Mouse (Mus musculus): Measurements from ENCODE around the gene S100a16. TPM values are rescaled to one million over a fixed set of nuclear protein-coding genes. Genes with fewer than 3 reads are reported as not detected.

The S100a16 gene
- polyA plus RNA-seq, 1 experiment, result not detected

DNA sequence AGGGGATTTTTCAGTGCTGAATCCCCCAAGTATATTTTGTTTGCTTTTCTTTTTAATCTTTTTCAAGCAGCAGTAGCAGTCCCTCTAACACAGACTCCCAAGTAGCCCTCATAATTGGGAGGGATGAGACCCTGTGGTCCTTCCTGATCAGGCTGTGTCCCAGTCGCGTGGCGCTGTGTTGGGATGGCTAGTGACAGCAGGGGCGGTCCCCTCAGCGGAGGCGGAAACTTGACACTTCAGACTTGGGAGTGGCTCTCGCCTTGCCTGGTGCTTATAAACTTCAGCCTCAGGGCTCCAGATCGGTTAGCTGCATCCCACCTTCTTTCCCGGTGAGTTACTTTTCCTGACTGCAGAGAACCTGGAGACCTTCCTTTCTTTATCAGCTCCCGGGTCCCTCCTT, 22.4 kb upstream of the S100a16 start:
- TF ChIP-seq CTCF (IDR thresholded peaks at IDR 0.05; ENCODE audit: insufficient read depth, low read depth, low read length) (no peak), POLR2A (IDR thresholded peaks at IDR 0.05; ENCODE audit: insufficient read depth, low read depth, low read length) (no peak)
- peak overlapping the region; percentile 36; the same call in 1 of the 2 replicates for H3K27ac ChIP-seq (ENCODE audit: insufficient read depth, low read depth, low read length)
- H3K4me1 ChIP-seq (ENCODE audit: control insufficient read depth, insufficient read depth, low read length), result peaks cover 15% of the 10 kb centered on the region
- H3K4me3 ChIP-seq (ENCODE audit: insufficient read depth, low read depth, low read length), result peak overlapping the region; percentile 40
- WGBS, result 3% methylated on average over 10 of the region's 10 CpGs

GRCm38 (mm10) chr3:90515242-90515641, 21.8 kb upstream of the S100a16 start:
- WGBS, result 36% methylated on average over 1 of the region's 1 CpGs
- peak overlapping the region; percentile 40 for H3K4me3 ChIP-seq (ENCODE audit: insufficient read depth, low read depth, low read length)
- H3K4me1 ChIP-seq (ENCODE audit: control insufficient read depth, insufficient read depth, low read length), result peaks cover 15% of the 10 kb centered on the region
- TF ChIP-seq POLR2A (IDR thresholded peaks at IDR 0.05; ENCODE audit: insufficient read depth, low read depth, low read length) (no peak), CTCF (IDR thresholded peaks at IDR 0.05; ENCODE audit: insufficient read depth, low read depth, low read length) (no peak)
- peak overlapping the region; percentile 36; the same call in 1 of the 2 replicates for H3K27ac ChIP-seq (ENCODE audit: insufficient read depth, low read depth, low read length)

DNA sequence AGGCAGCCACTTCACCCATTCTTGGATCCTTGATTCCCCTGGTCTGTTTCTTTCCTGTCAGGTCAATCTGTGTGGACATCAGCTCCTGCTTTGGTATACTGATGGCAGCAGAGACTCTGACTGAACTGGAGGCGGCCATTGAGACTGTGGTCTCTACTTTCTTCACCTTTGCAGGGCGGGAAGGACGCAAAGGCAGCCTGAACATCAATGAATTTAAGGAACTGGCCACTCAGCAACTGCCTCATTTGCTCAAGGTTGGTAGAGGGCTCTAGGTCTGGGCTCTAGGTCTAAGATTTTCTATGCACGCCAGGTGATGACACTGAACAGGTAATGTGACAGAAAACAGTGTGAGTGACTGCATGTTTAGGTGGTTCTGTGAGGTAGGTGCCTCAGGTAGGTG, 21.3 kb upstream of the S100a16 start:
- no peak for TF ChIP-seq POLR2A (IDR thresholded peaks at IDR 0.05; ENCODE audit: insufficient read depth, low read depth, low read length)
- TF ChIP-seq CTCF (IDR thresholded peaks at IDR 0.05; ENCODE audit: insufficient read depth, low read depth, low read length), result no peak
- WGBS, result 95% methylated on average over 4 of the region's 4 CpGs
- H3K4me1 ChIP-seq (ENCODE audit: control insufficient read depth, insufficient read depth, low read length), result peaks cover 15% of the 10 kb centered on the region
- no peak overlapping the region for H3K27ac ChIP-seq (ENCODE audit: insufficient read depth, low read depth, low read length)
- no peak overlapping the region for H3K4me3 ChIP-seq (ENCODE audit: insufficient read depth, low read depth, low read length)

GRCm38 (mm10) chr3:90517711-90518110, 19.3 kb upstream of the S100a16 start:
- WGBS, result 80% methylated on average over 4 of the region's 4 CpGs
- TF ChIP-seq CTCF (IDR thresholded peaks at IDR 0.05; ENCODE audit: insufficient read depth, low read depth, low read length), result no peak
- TF ChIP-seq POLR2A (IDR thresholded peaks at IDR 0.05; ENCODE audit: insufficient read depth, low read depth, low read length), result no peak
- Histone ChIP-seq H3K4me3 (ENCODE audit: insufficient read depth, low read depth, low read length) (no peak overlapping the region), H3K4me1 (ENCODE audit: control insufficient read depth, insufficient read depth, low read length) (peaks cover 15% of the 10 kb centered on the region), H3K27ac (ENCODE audit: insufficient read depth, low read depth, low read length) (no peak overlapping the region)

- Histone ChIP-seq H3K4me3 (ENCODE audit: insufficient read depth, low read depth, low read length) (no peak overlapping the region), H3K27ac (ENCODE audit: insufficient read depth, low read depth, low read length) (no peak overlapping the region), H3K4me1 (ENCODE audit: control insufficient read depth, insufficient read depth, low read length) (no peaks in the 10 kb centered on the region)
- TF ChIP-seq CTCF (IDR thresholded peaks at IDR 0.05; ENCODE audit: insufficient read depth, low read depth, low read length), result no peak
- TF ChIP-seq POLR2A (IDR thresholded peaks at IDR 0.05; ENCODE audit: insufficient read depth, low read depth, low read length), result no peak
- WGBS, result 69% methylated on average over 4 of the region's 4 CpGs
These were observed 11.6 kb upstream of the S100a16 start for GRCm38 (mm10) chr3:90525421-90525820.

- no peak for TF ChIP-seq POLR2A (IDR thresholded peaks at IDR 0.05; ENCODE audit: insufficient read depth, low read depth, low read length)
- no peak for TF ChIP-seq CTCF (IDR thresholded peaks at IDR 0.05; ENCODE audit: insufficient read depth, low read depth, low read length)
- no peak overlapping the region for H3K4me3 ChIP-seq (ENCODE audit: insufficient read depth, low read depth, low read length)
- no peaks in the 10 kb centered on the region for H3K4me1 ChIP-seq (ENCODE audit: control insufficient read depth, insufficient read depth, low read length)
- 62% methylated on average over 2 of the region's 2 CpGs for WGBS
- no peak overlapping the region for H3K27ac ChIP-seq (ENCODE audit: insufficient read depth, low read depth, low read length)
These were observed 11.0 kb upstream of the S100a16 start for GRCm38 (mm10) chr3:90526076-90526475.

DNA sequence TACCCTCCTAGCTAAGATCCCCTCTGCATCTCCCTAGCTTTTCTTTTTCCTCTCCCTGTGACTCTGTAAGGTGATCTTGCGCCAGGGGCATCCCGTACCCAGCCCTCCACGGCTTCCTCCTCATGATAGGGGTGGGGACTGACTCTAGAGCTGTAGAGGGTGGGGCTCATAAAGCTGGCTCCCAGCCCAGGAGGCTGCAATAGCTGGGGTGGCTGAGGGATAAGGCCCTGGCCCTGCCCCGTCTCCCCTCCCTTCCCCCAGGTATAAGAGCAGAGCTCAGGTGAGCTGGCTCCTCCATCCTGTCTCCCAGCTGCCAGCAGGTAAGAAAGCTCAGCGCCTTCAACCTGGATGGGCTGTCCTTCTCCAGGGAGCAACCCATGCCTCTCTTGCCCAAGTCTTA, 10.5 kb upstream of the S100a16 start, which contains the start of gene S100a14:
Gene S100a14 (plus strand): TSS at position 277 of the 400 bp plus-strand sequence.
- no peak for TF ChIP-seq POLR2A (IDR thresholded peaks at IDR 0.05; ENCODE audit: insufficient read depth, low read depth, low read length)
- TF ChIP-seq CTCF (IDR thresholded peaks at IDR 0.05; ENCODE audit: insufficient read depth, low read depth, low read length), result no peak
- no peak within 1 kb of the TSS for H3K27ac ChIP-seq (ENCODE audit: insufficient read depth, low read depth, low read length)
- H3K4me3 ChIP-seq (ENCODE audit: insufficient read depth, low read depth, low read length), result no peak within 1 kb of the TSS
- H3K4me1 ChIP-seq (ENCODE audit: control insufficient read depth, insufficient read depth, low read length), result no peaks in the 10 kb centered on the region
- WGBS, result 79% methylated on average over 5 of the region's 5 CpGs

- H3K4me1 ChIP-seq (ENCODE audit: control insufficient read depth, insufficient read depth, low read length), result no peaks in the 10 kb centered on the region
- 90% methylated on average over 7 of the region's 7 CpGs for WGBS
- TF ChIP-seq POLR2A (IDR thresholded peaks at IDR 0.05; ENCODE audit: insufficient read depth, low read depth, low read length) (no peak), CTCF (IDR thresholded peaks at IDR 0.05; ENCODE audit: insufficient read depth, low read depth, low read length) (no peak)
- no peak overlapping the region for H3K27ac ChIP-seq (ENCODE audit: insufficient read depth, low read depth, low read length)
- no peak overlapping the region for H3K4me3 ChIP-seq (ENCODE audit: insufficient read depth, low read depth, low read length)
These were observed 9.7 kb upstream of the S100a16 start for GRCm38 (mm10) chr3:90527291-90527873.

- no peak overlapping the region for H3K4me3 ChIP-seq (ENCODE audit: insufficient read depth, low read depth, low read length)
- H3K4me1 ChIP-seq (ENCODE audit: control insufficient read depth, insufficient read depth, low read length), result 0 out of 2 replicates have a peak, but pooled peaks cover under 1% of the 10 kb centered on the region
- TF ChIP-seq CTCF (IDR thresholded peaks at IDR 0.05; ENCODE audit: insufficient read depth, low read depth, low read length) (no peak), POLR2A (IDR thresholded peaks at IDR 0.05; ENCODE audit: insufficient read depth, low read depth, low read length) (no peak)
- WGBS, result 83% methylated on average over 5 of the region's 5 CpGs
- no peak overlapping the region for H3K27ac ChIP-seq (ENCODE audit: insufficient read depth, low read depth, low read length)
These were observed 5.3 kb upstream of the S100a16 start for GRCm38 (mm10) chr3:90531713-90532112.
